Mouse (Mus musculus): ENCODE measurements at regions not wholly inside any gene's neighbourhood (a gene's known extent, or its start where the extent isn't known, plus 50 kb on each side); places are given as distances from the start of the nearest gene placed in this dataset.

GRCm38 (mm10) chr15:10872322-10872967 is 79.7 kb upstream of the C1qtnf3 start:
- ATAC-seq (ENCODE audit: extremely low read depth, insufficient number of reproducible peaks, low FRiP score, low TSS enrichment) = no peak
- WGBS = 15% methylated on average over 12 of the region's 13 CpGs
- Histone ChIP-seq H3K4me3 (no peak overlapping the region), H3K9ac (no peak overlapping the region), H3K27ac (replicated peaks) (no peak overlapping the region), H3K4me1 (peaks cover 26% of the 10 kb centered on the region), H3K4me2 (no peak overlapping the region), H3K9me3 (no peaks in the 10 kb centered on the region), H3K27me3 (replicated peaks) (no peaks in the 10 kb centered on the region; the same call in 1 of the 2 replicates), H3K36me3 (no peaks in the 10 kb centered on the region)

DNA sequence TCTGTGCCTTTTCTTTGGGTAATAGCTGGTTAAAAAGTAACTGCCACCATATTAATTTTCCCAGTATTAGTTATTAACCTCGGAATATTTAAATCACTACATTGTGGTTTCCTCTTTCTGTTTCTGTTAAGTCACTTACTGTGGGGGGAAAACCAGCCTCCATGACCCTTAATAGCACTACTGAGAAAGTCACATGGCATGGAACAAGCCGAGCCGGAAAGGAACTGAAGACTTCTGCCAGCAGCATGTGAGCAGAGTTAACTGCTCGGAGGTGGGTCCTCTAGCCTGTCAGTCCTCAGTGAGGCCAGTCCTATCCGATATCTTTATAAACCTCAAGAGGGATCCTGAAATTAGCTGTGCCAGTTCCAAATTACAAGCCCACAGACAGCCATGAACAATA is 75.8 kb upstream of the C1qtnf3 start:
- no peak for ATAC-seq (ENCODE audit: extremely low read depth, insufficient number of reproducible peaks, low FRiP score, low TSS enrichment)

GRCm38 (mm10) chr15:10881726-10882125 is 70.4 kb upstream of the C1qtnf3 start:
- 77% methylated on average over 1 of the region's 1 CpGs for WGBS
- Histone ChIP-seq H3K9ac (no peak overlapping the region), H3K36me3 (no peaks in the 10 kb centered on the region), H3K9me3 (peaks cover 9% of the 10 kb centered on the region; the same call in 1 of the 2 replicates), H3K4me3 (no peak overlapping the region), H3K27ac (replicated peaks) (no peak overlapping the region), H3K27me3 (replicated peaks) (no peaks in the 10 kb centered on the region), H3K4me1 (no peaks in the 10 kb centered on the region), H3K4me2 (no peak overlapping the region)
- no peak for ATAC-seq (ENCODE audit: extremely low read depth, insufficient number of reproducible peaks, low FRiP score, low TSS enrichment)

More for the DNA sequence above, 75.8 kb upstream of the C1qtnf3 start:
- Histone ChIP-seq H3K4me3 (no peak overlapping the region), H3K27me3 (replicated peaks) (no peaks in the 10 kb centered on the region; the same call in 1 of the 2 replicates), H3K27ac (replicated peaks) (no peak overlapping the region), H3K9ac (no peak overlapping the region), H3K9me3 (no peaks in the 10 kb centered on the region), H3K36me3 (no peaks in the 10 kb centered on the region), H3K4me2 (no peak overlapping the region), H3K4me1 (0 out of 2 replicates have a peak, but pooled peaks cover 3% of the 10 kb centered on the region)
- WGBS = 54% methylated on average over 5 of the region's 5 CpGs

DNA sequence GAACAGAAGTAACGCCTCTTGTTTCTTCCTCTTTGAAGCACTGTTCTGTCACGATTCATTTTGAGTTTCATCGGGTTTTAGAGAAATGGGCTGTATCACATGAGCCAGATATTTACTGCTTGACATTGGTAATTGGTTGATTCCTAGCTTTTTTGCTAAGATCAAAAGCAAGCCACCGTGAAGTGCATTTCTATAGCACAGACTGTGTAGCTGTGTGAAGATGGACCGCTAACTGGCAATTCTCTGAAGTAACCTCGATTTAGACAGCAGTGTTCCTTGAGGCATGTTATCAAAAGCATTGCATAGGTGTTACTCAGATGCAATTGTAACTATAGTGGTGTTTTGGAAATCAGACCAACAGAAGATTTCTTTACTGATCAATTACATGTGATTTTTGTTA is 64.1 kb upstream of the C1qtnf3 start:
- H3K9ac ChIP-seq = no peak overlapping the region
- H3K36me3 ChIP-seq = no peaks in the 10 kb centered on the region
- H3K9me3 ChIP-seq = peaks cover 13% of the 10 kb centered on the region; the same call in 1 of the 2 replicates
- ATAC-seq (ENCODE audit: extremely low read depth, insufficient number of reproducible peaks, low FRiP score, low TSS enrichment) = no peak
- H3K4me2 ChIP-seq = no peak overlapping the region
- H3K4me3 ChIP-seq = no peak overlapping the region
- H3K27me3 ChIP-seq (replicated peaks) = no peaks in the 10 kb centered on the region
- no peak overlapping the region for H3K27ac ChIP-seq (replicated peaks)
- whole genome bisulfite sequencing = 83% methylated on average over 6 of the region's 6 CpGs
- peaks cover 14% of the 10 kb centered on the region for H3K4me1 ChIP-seq

DNA sequence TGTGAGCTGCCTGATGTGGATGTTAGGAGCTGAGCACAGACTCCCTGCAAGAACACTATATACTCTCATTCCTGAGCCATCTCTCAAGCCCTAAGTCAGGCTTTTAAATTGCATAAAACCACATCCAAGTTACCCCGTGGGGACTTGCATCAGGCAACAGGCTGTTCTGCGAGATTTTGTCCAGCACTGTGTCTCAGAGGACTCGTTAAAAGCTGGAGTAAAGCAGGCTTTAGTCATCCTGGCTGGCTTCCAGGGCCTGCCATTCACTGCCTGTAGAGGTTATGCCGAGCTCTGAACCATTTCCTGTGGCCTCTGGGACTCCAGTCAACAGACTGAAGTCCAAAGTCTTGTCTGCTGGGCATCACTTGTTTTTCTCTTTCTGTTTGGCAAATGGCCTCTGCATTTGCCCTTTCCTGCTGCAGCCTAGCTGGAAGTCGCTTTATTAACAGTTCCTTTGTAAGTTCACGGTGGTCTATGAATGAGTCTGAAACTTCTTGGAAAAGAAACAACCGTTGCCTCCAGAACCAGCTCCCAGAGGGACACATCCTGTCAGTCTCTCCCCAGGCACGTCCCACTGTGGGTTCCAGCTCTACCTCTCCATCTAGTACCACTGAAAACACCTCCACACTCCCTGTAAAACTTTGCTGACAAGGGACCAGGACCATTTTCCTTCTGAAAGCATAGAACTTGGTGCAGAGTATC is 61.8 kb upstream of the C1qtnf3 start:
- Histone ChIP-seq H3K4me3 (no peak overlapping the region), H3K4me2 (no peak overlapping the region), H3K9ac (no peak overlapping the region), H3K36me3 (no peaks in the 10 kb centered on the region), H3K4me1 (peaks cover 14% of the 10 kb centered on the region), H3K27ac (replicated peaks) (peak overlapping the region; percentile 70), H3K27me3 (replicated peaks) (no peaks in the 10 kb centered on the region), H3K9me3 (peaks cover 8% of the 10 kb centered on the region; the same call in 1 of the 2 replicates)
- WGBS = 38% methylated on average over 8 of the region's 8 CpGs
- peak; percentile 46; the same call in 1 of the 2 replicates for ATAC-seq (ENCODE audit: extremely low read depth, insufficient number of reproducible peaks, low FRiP score, low TSS enrichment)

DNA sequence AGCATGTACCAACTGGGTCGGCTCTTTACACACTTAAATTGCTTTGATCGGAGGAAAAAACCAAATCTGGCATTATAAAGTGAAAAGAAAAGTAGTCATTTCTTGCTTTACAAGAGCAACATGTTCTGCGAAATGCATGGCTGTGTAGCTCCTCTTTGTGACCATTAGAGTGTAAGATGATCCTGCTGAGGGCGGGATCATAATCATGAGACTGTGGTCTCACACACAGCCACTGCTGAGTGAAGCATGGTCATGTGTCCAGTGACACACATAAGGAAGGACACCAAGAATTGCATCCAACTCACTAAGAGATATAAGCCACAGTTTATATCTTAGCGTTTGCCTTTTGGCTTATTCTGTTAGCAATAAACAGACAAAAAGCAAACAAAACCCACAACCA is 53.8 kb upstream of the C1qtnf3 start:
- Histone ChIP-seq H3K9me3 (0 out of 2 replicates have a peak, but pooled peaks cover 4% of the 10 kb centered on the region), H3K36me3 (no peaks in the 10 kb centered on the region), H3K27me3 (replicated peaks) (no peaks in the 10 kb centered on the region), H3K4me3 (no peak overlapping the region), H3K9ac (no peak overlapping the region), H3K4me1 (no peaks in the 10 kb centered on the region), H3K4me2 (no peak overlapping the region), H3K27ac (replicated peaks) (no peak overlapping the region)
- no peak for ATAC-seq (ENCODE audit: extremely low read depth, insufficient number of reproducible peaks, low FRiP score, low TSS enrichment)
- 71% methylated on average over 5 of the region's 5 CpGs for WGBS

- no peak overlapping the region for H3K4me2 ChIP-seq
- 42% methylated on average over 4 of the region's 4 CpGs for WGBS
- H3K27ac ChIP-seq (replicated peaks) = no peak overlapping the region
- no peaks in the 10 kb centered on the region for H3K36me3 ChIP-seq
- no peaks in the 10 kb centered on the region for H3K27me3 ChIP-seq (replicated peaks)
- H3K4me3 ChIP-seq = no peak overlapping the region
- H3K9ac ChIP-seq = no peak overlapping the region
- 0 out of 2 replicates have a peak, but pooled peaks cover under 1% of the 10 kb centered on the region for H3K9me3 ChIP-seq
- H3K4me1 ChIP-seq = no peaks in the 10 kb centered on the region
- no peak for ATAC-seq (ENCODE audit: extremely low read depth, insufficient number of reproducible peaks, low FRiP score, low TSS enrichment)
Measured at GRCm38 (mm10) chr15:10898715-10899486, 53.2 kb upstream of the C1qtnf3 start.

DNA sequence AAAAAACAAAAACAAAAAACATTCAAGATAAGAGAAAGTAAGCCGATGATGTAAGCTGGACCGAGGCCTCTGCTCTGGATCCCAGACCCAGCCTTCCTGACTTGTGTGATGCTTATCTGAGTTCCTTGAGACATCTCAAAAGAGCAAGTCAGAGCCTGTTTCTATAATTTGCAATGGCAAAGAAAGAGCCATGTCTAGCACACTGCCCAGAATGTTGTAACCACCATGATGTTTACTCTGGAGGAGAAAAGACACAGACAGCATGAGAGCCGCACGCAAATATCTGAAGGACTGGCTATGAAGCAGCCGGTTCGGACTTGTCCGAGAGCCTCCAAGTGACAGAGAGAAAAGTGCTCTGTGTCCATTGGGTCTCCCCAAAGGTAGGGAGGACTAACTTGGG is 52.2 kb upstream of the C1qtnf3 start:
- Histone ChIP-seq H3K4me1 (no peaks in the 10 kb centered on the region), H3K36me3 (no peaks in the 10 kb centered on the region), H3K4me2 (no peak overlapping the region), H3K4me3 (no peak overlapping the region), H3K9ac (no peak overlapping the region), H3K27ac (replicated peaks) (no peak overlapping the region), H3K9me3 (no peaks in the 10 kb centered on the region), H3K27me3 (replicated peaks) (no peaks in the 10 kb centered on the region)
- 79% methylated on average over 7 of the region's 7 CpGs for WGBS
- no peak for ATAC-seq (ENCODE audit: extremely low read depth, insufficient number of reproducible peaks, low FRiP score, low TSS enrichment)

DNA sequence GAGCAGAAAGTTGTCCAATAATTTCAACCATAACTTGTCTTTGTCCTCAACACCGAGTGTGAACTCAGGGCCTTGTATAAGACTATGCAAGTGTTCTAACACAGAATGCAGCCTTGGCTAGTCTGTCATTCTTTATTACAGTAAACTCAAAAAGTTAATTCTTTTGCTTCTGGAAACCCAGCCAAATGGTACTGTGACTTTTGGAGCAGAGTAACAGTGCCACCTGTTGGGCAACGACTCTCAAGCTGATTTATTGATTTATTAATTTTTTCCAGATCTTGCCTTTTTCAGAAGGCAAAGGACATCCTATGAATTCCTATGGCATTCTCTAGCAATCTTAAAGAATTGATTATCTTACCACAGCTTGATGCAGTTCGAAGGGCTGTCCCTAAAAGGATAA is 51.1 kb upstream of the C1qtnf3 start:
- H3K4me1 ChIP-seq = no peaks in the 10 kb centered on the region
- no peaks in the 10 kb centered on the region for H3K9me3 ChIP-seq
- H3K9ac ChIP-seq = no peak overlapping the region
- no peaks in the 10 kb centered on the region for H3K36me3 ChIP-seq
- no peak overlapping the region for H3K4me3 ChIP-seq
- H3K4me2 ChIP-seq = no peak overlapping the region
- WGBS = 45% methylated on average over 3 of the region's 3 CpGs
- ATAC-seq (ENCODE audit: extremely low read depth, insufficient number of reproducible peaks, low FRiP score, low TSS enrichment) = no peak
- H3K27me3 ChIP-seq (replicated peaks) = no peaks in the 10 kb centered on the region
- H3K27ac ChIP-seq (replicated peaks) = no peak overlapping the region

- 32% methylated on average over 1 of the region's 1 CpGs for WGBS
- H3K27ac ChIP-seq (replicated peaks) = no peak overlapping the region
- ATAC-seq (ENCODE audit: extremely low read depth, insufficient number of reproducible peaks, low FRiP score, low TSS enrichment) = no peak
Measured at GRCm38 (mm10) chr15:10901745-10902262, 50.3 kb upstream of the C1qtnf3 start.

More at GRCm38 (mm10) chr15:10901745-10902262, 50.3 kb upstream of the C1qtnf3 start:
- Histone ChIP-seq H3K4me1 (no peaks in the 10 kb centered on the region), H3K4me2 (no peak overlapping the region), H3K4me3 (no peak overlapping the region), H3K27me3 (replicated peaks) (no peaks in the 10 kb centered on the region), H3K9ac (no peak overlapping the region), H3K36me3 (no peaks in the 10 kb centered on the region), H3K9me3 (no peaks in the 10 kb centered on the region)
